Mouse (Mus musculus) thymus, postnatal 4 days (tissue): ENCODE measurements around the gene Slc26a9.

Source experiments
- DNase-seq: peaks from one replicate; pipeline ENCODE4 v3.0.0; 2021

The Slc26a9 gene

GRCm38 (mm10) chr1:131737269-131737668 lies 6.6 kb upstream of the Slc26a9 start:
- DNase-seq: peak; percentile 27

- DNase-seq: no peak
Observed at GRCm38 (mm10) chr1:131738760-131739159, 5.1 kb upstream of the Slc26a9 start.

- no peak for DNase-seq
Observed at GRCm38 (mm10) chr1:131739481-131740160, 4.2 kb upstream of the Slc26a9 start.

GRCm38 (mm10) chr1:131745391-131745790 lies 1.6 kb downstream of the Slc26a9 start:
- DNase-seq: no peak

- DNase-seq: no peak
Observed at GRCm38 (mm10) chr1:131747761-131748160, 3.9 kb downstream of the Slc26a9 start.

GRCm38 (mm10) chr1:131748636-131749035 lies 4.8 kb downstream of the Slc26a9 start:
- no peak for DNase-seq

GRCm38 (mm10) chr1:131749706-131750545 lies 6.1 kb downstream of the Slc26a9 start:
- no peak for DNase-seq

- DNase-seq: no peak
Observed at GRCm38 (mm10) chr1:131751181-131751890, 7.5 kb downstream of the Slc26a9 start.

GRCm38 (mm10) chr1:131751891-131752311 lies 8.1 kb downstream of the Slc26a9 start:
- no peak for DNase-seq

GRCm38 (mm10) chr1:131754212-131754829 lies 10.5 kb downstream of the Slc26a9 start:
- DNase-seq: no peak

- DNase-seq: no peak
Observed at GRCm38 (mm10) chr1:131754916-131755315, 11.1 kb downstream of the Slc26a9 start.

GRCm38 (mm10) chr1:131757211-131757610 lies 13.4 kb downstream of the Slc26a9 start:
- no peak for DNase-seq

GRCm38 (mm10) chr1:131758796-131759195 lies 15.0 kb downstream of the Slc26a9 start:
- DNase-seq: no peak

- no peak for DNase-seq
Observed at GRCm38 (mm10) chr1:131759667-131760427, 16.0 kb downstream of the Slc26a9 start.

- no peak for DNase-seq
Observed at GRCm38 (mm10) chr1:131760428-131760820, 16.6 kb downstream of the Slc26a9 start.

GRCm38 (mm10) chr1:131761079-131761831 lies 17.4 kb downstream of the Slc26a9 start:
- no peak for DNase-seq

GRCm38 (mm10) chr1:131763683-131764082 lies 19.9 kb downstream of the Slc26a9 start:
- DNase-seq: no peak

GRCm38 (mm10) chr1:131764581-131765338 lies 20.9 kb downstream of the Slc26a9 start:
- no peak for DNase-seq

GRCm38 (mm10) chr1:131765357-131766001 lies 21.7 kb downstream of the Slc26a9 start:
- DNase-seq: peak; percentile 91

GRCm38 (mm10) chr1:131769296-131769695 lies 25.5 kb downstream of the Slc26a9 start:
- no peak for DNase-seq
